Mouse (Mus musculus): Measurements from ENCODE around the gene Klf12. TPM values are rescaled to one million over a fixed set of nuclear protein-coding genes. Genes with fewer than 3 reads are reported as not detected.

Klf12 gene
- polyA plus RNA-seq, 1 experiment from 2014 or later = 10.6 TPM

GRCm38 (mm10) chr14:100113419-100113818, 171.1 kb downstream of the Klf12 start:
- ATAC-seq = no peak
- Histone ChIP-seq H3K4me2 (replicated peaks) (no peak overlapping the region), H3K9me3 (no peaks in the 10 kb centered on the region), H3K36me3 (no peaks in the 10 kb centered on the region), H3K27ac (no peak overlapping the region), H3K4me3 (replicated peaks) (no peak overlapping the region), H3K9ac (no peak overlapping the region), H3K27me3 (replicated peaks) (no peaks in the 10 kb centered on the region), H3K4me1 (replicated peaks) (no peaks in the 10 kb centered on the region)
- WGBS = 69% methylated on average over 6 of the region's 6 CpGs

GRCm38 (mm10) chr14:100111735-100112134, 172.7 kb downstream of the Klf12 start:
- Histone ChIP-seq H3K27ac (peak overlapping the region; percentile 40; the same call in 1 of the 2 replicates), H3K9me3 (no peaks in the 10 kb centered on the region), H3K27me3 (replicated peaks) (no peaks in the 10 kb centered on the region), H3K4me2 (replicated peaks) (no peak overlapping the region), H3K9ac (no peak overlapping the region), H3K4me1 (replicated peaks) (no peaks in the 10 kb centered on the region), H3K36me3 (no peaks in the 10 kb centered on the region), H3K4me3 (replicated peaks) (no peak overlapping the region)
- peak; percentile 81 for ATAC-seq
- 8% methylated on average over 1 of the region's 1 CpGs for WGBS

- Histone ChIP-seq H3K4me1 (replicated peaks) (no peaks in the 10 kb centered on the region), H3K9me3 (no peaks in the 10 kb centered on the region), H3K9ac (no peak overlapping the region), H3K4me3 (replicated peaks) (no peak overlapping the region), H3K27ac (no peak overlapping the region), H3K4me2 (replicated peaks) (no peak overlapping the region), H3K27me3 (replicated peaks) (no peaks in the 10 kb centered on the region), H3K36me3 (no peaks in the 10 kb centered on the region)
- 66% methylated on average over 6 of the region's 6 CpGs for WGBS
- no peak for ATAC-seq
Observed at GRCm38 (mm10) chr14:100109563-100109962, 174.9 kb downstream of the Klf12 start.

GRCm38 (mm10) chr14:100105570-100105969, 178.9 kb downstream of the Klf12 start:
- Histone ChIP-seq H3K27me3 (replicated peaks) (no peaks in the 10 kb centered on the region), H3K36me3 (no peaks in the 10 kb centered on the region), H3K4me3 (replicated peaks) (no peak overlapping the region), H3K4me1 (replicated peaks) (no peaks in the 10 kb centered on the region), H3K27ac (no peak overlapping the region), H3K4me2 (replicated peaks) (no peak overlapping the region), H3K9me3 (no peaks in the 10 kb centered on the region), H3K9ac (no peak overlapping the region)
- 84% methylated on average over 10 of the region's 10 CpGs for WGBS
- no peak for ATAC-seq

GRCm38 (mm10) chr14:100104818-100105217, 179.7 kb downstream of the Klf12 start:
- H3K36me3 ChIP-seq = no peaks in the 10 kb centered on the region
- no peak overlapping the region for H3K27ac ChIP-seq
- no peaks in the 10 kb centered on the region for H3K9me3 ChIP-seq
- H3K4me1 ChIP-seq (replicated peaks) = no peaks in the 10 kb centered on the region
- no peak overlapping the region for H3K4me3 ChIP-seq (replicated peaks)
- H3K4me2 ChIP-seq (replicated peaks) = no peak overlapping the region
- no peak for ATAC-seq
- H3K27me3 ChIP-seq (replicated peaks) = no peaks in the 10 kb centered on the region
- no peak overlapping the region for H3K9ac ChIP-seq
- 89% methylated on average over 12 of the region's 12 CpGs for WGBS

- Histone ChIP-seq H3K27ac (no peak overlapping the region), H3K27me3 (replicated peaks) (no peaks in the 10 kb centered on the region), H3K4me3 (replicated peaks) (no peak overlapping the region), H3K9ac (no peak overlapping the region), H3K4me2 (replicated peaks) (no peak overlapping the region), H3K9me3 (no peaks in the 10 kb centered on the region), H3K4me1 (replicated peaks) (no peaks in the 10 kb centered on the region), H3K36me3 (no peaks in the 10 kb centered on the region)
- no peak for ATAC-seq
- WGBS = 91% methylated on average over 6 of the region's 6 CpGs
Observed at GRCm38 (mm10) chr14:100103818-100104217, 180.7 kb downstream of the Klf12 start.

GRCm38 (mm10) chr14:100097208-100098189, 187.0 kb downstream of the Klf12 start:
- no peak overlapping the region for H3K4me2 ChIP-seq (replicated peaks)
- H3K4me3 ChIP-seq (replicated peaks) = no peak overlapping the region
- no peak overlapping the region for H3K27ac ChIP-seq
- ATAC-seq = no peak
- no peaks in the 10 kb centered on the region for H3K9me3 ChIP-seq
- no peaks in the 10 kb centered on the region for H3K27me3 ChIP-seq (replicated peaks)
- WGBS = 82% methylated on average over 10 of the region's 10 CpGs
- H3K36me3 ChIP-seq = no peaks in the 10 kb centered on the region
- H3K4me1 ChIP-seq (replicated peaks) = peaks cover 3% of the 10 kb centered on the region
- no peak overlapping the region for H3K9ac ChIP-seq

GRCm38 (mm10) chr14:100095730-100096129, 188.7 kb downstream of the Klf12 start:
- Histone ChIP-seq H3K4me1 (replicated peaks) (peaks cover 3% of the 10 kb centered on the region), H3K27ac (no peak overlapping the region), H3K9ac (no peak overlapping the region), H3K9me3 (no peaks in the 10 kb centered on the region), H3K4me2 (replicated peaks) (no peak overlapping the region), H3K27me3 (replicated peaks) (no peaks in the 10 kb centered on the region), H3K36me3 (no peaks in the 10 kb centered on the region), H3K4me3 (replicated peaks) (no peak overlapping the region)
- 53% methylated on average over 3 of the region's 3 CpGs for WGBS
- peak; percentile 84 for ATAC-seq

GRCm38 (mm10) chr14:100090517-100090916, 194.0 kb downstream of the Klf12 start:
- Histone ChIP-seq H3K9ac (no peak overlapping the region), H3K4me2 (replicated peaks) (no peak overlapping the region), H3K4me3 (replicated peaks) (no peak overlapping the region), H3K36me3 (no peaks in the 10 kb centered on the region), H3K9me3 (no peaks in the 10 kb centered on the region), H3K4me1 (replicated peaks) (no peaks in the 10 kb centered on the region), H3K27me3 (replicated peaks) (no peaks in the 10 kb centered on the region), H3K27ac (no peak overlapping the region)
- ATAC-seq = no peak
- 92% methylated on average over 1 of the region's 1 CpGs for WGBS

- Histone ChIP-seq H3K4me1 (replicated peaks) (no peaks in the 10 kb centered on the region), H3K9me3 (no peaks in the 10 kb centered on the region), H3K27me3 (replicated peaks) (no peaks in the 10 kb centered on the region), H3K4me3 (replicated peaks) (no peak overlapping the region), H3K4me2 (replicated peaks) (no peak overlapping the region), H3K36me3 (no peaks in the 10 kb centered on the region), H3K9ac (no peak overlapping the region), H3K27ac (no peak overlapping the region)
- no peak for ATAC-seq
- WGBS = 73% methylated on average over 4 of the region's 4 CpGs
Observed at GRCm38 (mm10) chr14:100079620-100080019, 204.9 kb downstream of the Klf12 start.

GRCm38 (mm10) chr14:100072431-100073195, 211.9 kb downstream of the Klf12 start:
- no peaks in the 10 kb centered on the region for H3K9me3 ChIP-seq
- H3K27me3 ChIP-seq (replicated peaks) = no peaks in the 10 kb centered on the region
- H3K4me1 ChIP-seq (replicated peaks) = no peaks in the 10 kb centered on the region
- no peak overlapping the region for H3K4me3 ChIP-seq (replicated peaks)
- no peak overlapping the region for H3K4me2 ChIP-seq (replicated peaks)
- H3K27ac ChIP-seq = no peak overlapping the region
- 76% methylated on average over 12 of the region's 12 CpGs for WGBS
- no peaks in the 10 kb centered on the region for H3K36me3 ChIP-seq
- no peak for ATAC-seq
- H3K9ac ChIP-seq = no peak overlapping the region

GRCm38 (mm10) chr14:100069543-100070090, 214.9 kb downstream of the Klf12 start:
- ATAC-seq = no peak
- H3K9ac ChIP-seq = no peak overlapping the region
- WGBS = 67% methylated on average over 2 of the region's 2 CpGs

More at GRCm38 (mm10) chr14:100069543-100070090, 214.9 kb downstream of the Klf12 start:
- no peak overlapping the region for H3K27ac ChIP-seq
- H3K9me3 ChIP-seq = no peaks in the 10 kb centered on the region
- no peaks in the 10 kb centered on the region for H3K36me3 ChIP-seq
- H3K4me2 ChIP-seq (replicated peaks) = no peak overlapping the region
- no peaks in the 10 kb centered on the region for H3K4me1 ChIP-seq (replicated peaks)
- no peaks in the 10 kb centered on the region for H3K27me3 ChIP-seq (replicated peaks)
- no peak overlapping the region for H3K4me3 ChIP-seq (replicated peaks)

Data from intestine, embryonic 15.5 days (tissue).